Mouse (Mus musculus): ENCODE data around the gene Tmeff1. TPM values are rescaled to one million over a fixed set of nuclear protein-coding genes. Genes with fewer than 3 reads are reported as not detected.

The Tmeff1 gene
- total RNA-seq, 2 experiments from 2014 or later, result 172 TPM

- peak; percentile 79 to 83 for DNase-seq (ENCODE audit: extremely low spot score in 1 of 2, low spot score in 2 of 2)
- intact Hi-C loops (cut with DNase I), result loop anchor here (2.0 to 10.0 kb wide), 5 partner anchors 82 to 936 kb away; partner anchors contain the start of gene Plppr1
Measured at GRCm38 (mm10) chr4:48690640-48691039, 105.7 kb downstream of the Tmeff1 start.

DNA sequence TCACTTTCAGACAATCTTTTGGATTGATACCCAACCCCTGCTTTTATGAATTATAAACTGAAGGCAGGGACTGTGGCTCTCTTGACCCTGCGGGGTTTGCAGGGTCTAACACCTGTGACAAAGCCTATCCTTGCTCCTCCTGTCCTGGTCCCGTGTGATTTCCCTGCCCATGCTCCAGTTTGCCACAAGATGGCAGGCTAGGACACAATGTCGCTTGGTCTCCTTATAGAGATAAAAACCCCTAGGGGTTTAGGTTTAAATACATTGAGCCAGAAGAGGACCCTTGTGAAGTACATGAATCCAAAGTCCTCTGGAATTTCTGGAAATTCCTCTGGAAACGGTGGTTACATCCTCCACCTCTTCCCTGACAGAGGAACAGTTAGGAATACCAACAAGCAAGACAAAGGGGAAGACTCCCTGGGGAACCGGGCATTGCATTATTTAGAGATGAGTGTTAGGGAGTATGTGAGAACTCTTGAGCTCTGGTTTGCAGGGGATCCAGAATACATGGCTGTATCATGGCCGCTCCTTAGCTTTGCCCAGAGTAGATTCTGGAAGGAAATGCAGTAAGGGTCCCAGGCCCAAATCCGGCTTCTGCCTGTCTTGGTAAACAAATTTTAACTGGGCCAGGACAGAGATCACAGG, 106.9 kb downstream of the Tmeff1 start:
- peak; percentile 59 to 73 for DNase-seq (ENCODE audit: extremely low spot score in 1 of 2, low spot score in 2 of 2)
- intact Hi-C loops (cut with DNase I), result loop anchor here (2.0 to 10.0 kb wide), 5 partner anchors 80 to 935 kb away; partner anchors contain the start of gene Plppr1

- intact Hi-C loops (cut with DNase I), result loop anchor here (5.0 to 10.0 kb wide), 4 partner anchors 79 to 632 kb away; partner anchors contain the start of gene Plppr1
- DNase-seq (ENCODE audit: extremely low spot score in 1 of 2, low spot score in 2 of 2), result no peak
Measured at GRCm38 (mm10) chr4:48692736-48693292, 107.8 kb downstream of the Tmeff1 start.

DNA sequence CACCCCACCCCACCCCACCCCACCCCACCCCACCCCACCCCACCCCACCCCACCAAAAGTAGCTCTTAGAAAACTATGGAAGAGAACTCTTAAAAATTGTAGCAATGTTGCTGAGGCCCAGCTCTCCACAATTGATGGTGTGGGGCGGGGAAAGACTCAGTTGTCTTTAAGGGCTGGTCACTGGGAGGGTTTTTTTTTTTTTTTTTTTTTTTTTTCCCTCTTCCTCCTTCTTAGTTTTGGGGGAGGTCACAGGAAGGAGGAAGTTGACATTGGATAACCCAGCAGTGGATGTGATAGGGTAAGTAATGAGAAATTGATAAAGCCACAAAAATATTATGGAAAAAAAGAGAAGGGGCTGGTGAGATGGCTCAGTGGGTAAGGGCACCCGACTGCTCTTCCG, 111.7 kb downstream of the Tmeff1 start:
- intact Hi-C loops (cut with DNase I), result loop anchor here (10.0 kb wide), 2 partner anchors 548 to 628 kb away; no protein-coding TSS in a partner anchor
- DNase-seq (ENCODE audit: extremely low spot score in 1 of 2, low spot score in 2 of 2), result no peak

DNA sequence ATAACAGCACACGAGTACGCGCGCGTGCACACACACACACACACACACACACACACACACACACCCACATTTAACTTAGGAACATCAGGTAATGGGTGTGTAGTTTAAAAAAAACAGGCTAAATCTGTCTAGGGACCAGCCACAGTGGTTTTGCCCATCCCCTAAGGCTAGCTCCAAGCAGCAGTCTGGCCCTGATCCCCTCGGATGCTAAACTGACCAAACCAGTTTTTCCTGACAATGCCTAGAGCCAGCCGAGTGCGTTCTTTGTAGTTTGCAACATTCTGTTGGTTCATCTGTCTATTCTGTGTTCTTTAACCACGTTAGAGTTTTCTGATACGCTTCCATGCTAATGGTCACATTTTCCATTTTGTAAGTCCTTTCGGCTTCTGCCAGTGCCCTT, 112.3 kb downstream of the Tmeff1 start:
- no peak for DNase-seq (ENCODE audit: extremely low spot score in 1 of 2, low spot score in 2 of 2)
- intact Hi-C loops (cut with DNase I), result loop anchor here (10.0 kb wide), 2 partner anchors 547 to 627 kb away; no protein-coding TSS in a partner anchor

Other genes starting within 250 kb of the Tmeff1 start
- 10 to 100 TPM; 24.6 to 25.1 TPM for gene Tex10, start 111.7 kb upstream of the Tmeff1 start, total RNA-seq (2021)
- 10 to 100 TPM; 27.6 to 33.1 TPM for gene Msantd3, start 45.2 kb upstream of the Tmeff1 start, total RNA-seq (2021)
- 1 to 10 TPM; 2.5 to 2.7 TPM for gene Cavin4, start 78.3 kb downstream of the Tmeff1 start, total RNA-seq (2021)